Comparison of ENCODE assay signal across 11 mouse cellular contexts in the genomic region with DNA sequence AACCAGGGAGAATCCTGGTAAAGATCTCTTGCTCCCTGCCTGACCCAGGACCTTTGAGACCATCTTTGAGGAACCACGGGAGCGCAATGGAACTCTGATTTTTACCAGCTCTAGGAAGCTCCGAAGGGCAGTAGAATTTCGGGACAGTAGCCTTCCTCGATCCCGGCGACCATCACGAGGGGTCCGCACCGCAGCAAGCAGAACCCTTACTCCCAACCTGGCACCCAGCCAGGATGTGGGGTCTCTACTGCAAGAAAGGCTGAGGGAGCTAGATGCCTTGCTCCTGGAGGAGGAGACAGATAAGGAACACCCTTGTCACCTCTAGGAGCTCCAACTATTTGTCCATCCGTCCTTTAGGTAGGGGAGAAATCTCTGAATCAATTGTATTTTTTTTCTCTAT. TPM values are rescaled to one million over a fixed set of nuclear protein-coding genes. Genes with fewer than 3 reads are reported as not detected.
DNase-seq lines count a peak whose midpoint lies in the region; ATAC-seq lines count a peak whose summit lies in the region.
"Had no signal": no experiment of that assay in that cellular context is flagged by ENCODE, and none has a peak within 500 bp of the region (broad histone marks: within the 10 kb centered on the region; RNA-seq: fewer than 3 reads in every experiment).

No protein-coding gene starts in this region.

- ATAC-seq in cerebellum, adult (ENCODE audit: insufficient number of reproducible peaks, low FRiP score, low TSS enrichment): no peak
- ATAC-seq in kidney, embryonic 15.5 days (replicated peaks; ENCODE audit: low FRiP score): no peak
- ATAC-seq in liver, embryonic 16.5 days (ENCODE audit: low read depth): no peak
- ATAC-seq in midbrain, embryonic 14.5 days (ENCODE audit: low FRiP score, low TSS enrichment): no peak
- ATAC-seq: hindbrain, embryonic 16.5 days had no signal

- H3K36me3 ChIP-seq in kidney, embryonic 15.5 days: peaks cover 48% of the 10 kb centered on the region
- H3K36me3 ChIP-seq in liver, embryonic 16.5 days (ENCODE audit: control insufficient read depth, insufficient read depth): peaks cover 35% of the 10 kb centered on the region
- H3K36me3 ChIP-seq in midbrain, embryonic 14.5 days (ENCODE audit: control insufficient read depth, insufficient read depth, low read length): peaks cover 50% of the 10 kb centered on the region

- H3K9ac ChIP-seq in kidney, embryonic 15.5 days: no peak overlapping the region
- H3K9ac ChIP-seq in liver, embryonic 16.5 days (ENCODE audit: low read depth, low read length): no peak overlapping the region
- no peak overlapping the region for H3K9ac ChIP-seq in midbrain, embryonic 14.5 days (replicated peaks; ENCODE audit: low read length)
- H3K9ac ChIP-seq: stomach, embryonic 15.5 days had no signal

- no peaks in the 10 kb centered on the region for H3K27me3 ChIP-seq in kidney, embryonic 15.5 days
- H3K27me3 ChIP-seq in liver, embryonic 16.5 days (ENCODE audit: control insufficient read depth, insufficient read depth, low read depth, low read length): no peaks in the 10 kb centered on the region
- H3K27me3 ChIP-seq in midbrain, embryonic 14.5 days (ENCODE audit: control insufficient read depth, insufficient read depth, low read length): no peaks in the 10 kb centered on the region
- H3K27me3 ChIP-seq: heart, embryonic 15.5 days; stomach, embryonic 15.5 days had no signal

- H3K4me2 ChIP-seq in kidney, embryonic 15.5 days: no peak overlapping the region
- peak overlapping the region; percentile 77 for H3K4me2 ChIP-seq in liver, embryonic 16.5 days (ENCODE audit: low read depth, low read length)
- no peak overlapping the region for H3K4me2 ChIP-seq in midbrain, embryonic 14.5 days (ENCODE audit: low read length)

- 97% methylated on average over 11 of the region's 11 CpGs for WGBS in kidney, embryonic 15.5 days
- WGBS in liver, embryonic 16.5 days (ENCODE audit: insufficient replicate concordance): 90% methylated on average over 11 of the region's 11 CpGs
- WGBS in midbrain, embryonic 14.5 days: 96% methylated on average over 11 of the region's 11 CpGs

- peak; percentile 61 for DNase-seq in cerebellum, adult 11 months
- peak; percentile 45 for DNase-seq in kidney, postnatal 10 days
- peak; percentile 75 for DNase-seq in cerebellum, adult 9-10 months
- DNase-seq in adrenal gland, adult 8-10 months: no peak
- no peak for DNase-seq in midbrain, embryonic 14.5 days

- peaks cover 39% of the 10 kb centered on the region for H3K4me1 ChIP-seq in kidney, embryonic 15.5 days
- H3K4me1 ChIP-seq in liver, embryonic 16.5 days (ENCODE audit: control insufficient read depth, low read depth, low read length): peaks cover 31% of the 10 kb centered on the region
- peaks cover 32% of the 10 kb centered on the region for H3K4me1 ChIP-seq in midbrain, embryonic 14.5 days (ENCODE audit: control insufficient read depth, insufficient read depth, low read length)

- no peak overlapping the region for H3K4me3 ChIP-seq in kidney, embryonic 15.5 days (replicated peaks)
- no peak overlapping the region for H3K4me3 ChIP-seq in liver, embryonic 16.5 days (ENCODE audit: low read depth, low read length)
- no peak overlapping the region for H3K4me3 ChIP-seq in midbrain, embryonic 14.5 days (replicated peaks; ENCODE audit: low read depth, low read length)

- no peak overlapping the region for H3K27ac ChIP-seq in kidney, embryonic 15.5 days
- H3K27ac ChIP-seq in liver, embryonic 16.5 days (ENCODE audit: low read length): no peak overlapping the region
- no peak overlapping the region for H3K27ac ChIP-seq in midbrain, embryonic 14.5 days (replicated peaks; ENCODE audit: low read depth, low read length)

- H3K9me3 ChIP-seq in kidney, embryonic 15.5 days (replicated peaks): no peaks in the 10 kb centered on the region
- H3K9me3 ChIP-seq in liver, embryonic 16.5 days (replicated peaks; ENCODE audit: control insufficient read depth, low read length): no peaks in the 10 kb centered on the region
- no peaks in the 10 kb centered on the region for H3K9me3 ChIP-seq in midbrain, embryonic 14.5 days (ENCODE audit: control insufficient read depth, low read length)
- H3K9me3 ChIP-seq: heart, embryonic 15.5 days; stomach, embryonic 15.5 days had no signal

RNA-seq across cellular contexts. Expression of gene Fbrs, which starts 2.7 kb away (rescaled TPM):
- 10.2 and 11.9 TPM in 2 replicates for polyA plus RNA-seq in kidney, embryonic 15.5 days (2015; fragmentation: Nextera tagmentation; extraction: Ambion mirVana)
- 4.0 and 4.9 TPM in 2 replicates for polyA plus RNA-seq in liver, embryonic 16.5 days (2015; fragmentation: Nextera tagmentation; extraction: Ambion mirVana)
- 10 to 100 TPM; 64.6 to 98.2 (median 75.6) TPM for total RNA-seq in adrenal gland, adult 8-10 months (2022)
- 14.9 and 17.8 TPM in 2 replicates for polyA plus RNA-seq in midbrain, embryonic 14.5 days (2014; fragmentation: Nextera tagmentation; extraction: Ambion mirVana)

RNA-seq across cellular contexts. Expression of gene Prr14, which starts 16.9 kb away (rescaled TPM):
- polyA plus RNA-seq in kidney, embryonic 15.5 days (2015; fragmentation: Nextera tagmentation; extraction: Ambion mirVana): 36.0 and 47.4 TPM in 2 replicates
- 18.6 and 22.8 TPM in 2 replicates for polyA plus RNA-seq in liver, embryonic 16.5 days (2015; fragmentation: Nextera tagmentation; extraction: Ambion mirVana)
- 10 to 100 TPM; 49.1 to 65.5 (median 58.2) TPM for total RNA-seq in adrenal gland, adult 8-10 months (2022)
- 41.8 and 44.3 TPM in 2 replicates for polyA plus RNA-seq in midbrain, embryonic 14.5 days (2014; fragmentation: Nextera tagmentation; extraction: Ambion mirVana)

RNA-seq across cellular contexts. Expression of gene Zfp689, which starts 27.4 kb away (rescaled TPM):
- polyA plus RNA-seq in kidney, embryonic 15.5 days (2015; fragmentation: Nextera tagmentation; extraction: Ambion mirVana): 8.1 and 8.9 TPM in 2 replicates
- 2.2 and 2.9 TPM in 2 replicates for polyA plus RNA-seq in liver, embryonic 16.5 days (2015; fragmentation: Nextera tagmentation; extraction: Ambion mirVana)
- total RNA-seq in adrenal gland, adult 8-10 months (2022): 1 to 10 TPM; 3.8 to 6.7 (median 4.5) TPM
- 16.1 and 16.6 TPM in 2 replicates for polyA plus RNA-seq in midbrain, embryonic 14.5 days (2014; fragmentation: Nextera tagmentation; extraction: Ambion mirVana)

RNA-seq across cellular contexts. Expression of gene Srcap, which starts 35.4 kb away (rescaled TPM):
- 54.6 and 57.9 TPM in 2 replicates for polyA plus RNA-seq in kidney, embryonic 15.5 days (2015; fragmentation: Nextera tagmentation; extraction: Ambion mirVana)
- polyA plus RNA-seq in liver, embryonic 16.5 days (2015; fragmentation: Nextera tagmentation; extraction: Ambion mirVana): 12.2 and 13.6 TPM in 2 replicates
- total RNA-seq in adrenal gland, adult 8-10 months (2022): 100 to 1,000 TPM; 103 to 156 (median 120) TPM
- polyA plus RNA-seq in midbrain, embryonic 14.5 days (2014; fragmentation: Nextera tagmentation; extraction: Ambion mirVana): 46.1 and 64.3 TPM in 2 replicates

RNA-seq across cellular contexts. Expression of gene Gm42715, which starts 43.0 kb away (rescaled TPM):
- 18.7 and 19.4 TPM in 2 replicates for polyA plus RNA-seq in kidney, embryonic 15.5 days (2015; fragmentation: Nextera tagmentation; extraction: Ambion mirVana)
- polyA plus RNA-seq in liver, embryonic 16.5 days (2015; fragmentation: Nextera tagmentation; extraction: Ambion mirVana): 5.1 and 5.5 TPM in 2 replicates
- total RNA-seq in adrenal gland, adult 8-10 months (2022): 10 to 100 TPM; 21.9 to 28.0 (median 26.2) TPM
- 18.8 and 20.8 TPM in 2 replicates for polyA plus RNA-seq in midbrain, embryonic 14.5 days (2014; fragmentation: Nextera tagmentation; extraction: Ambion mirVana)

Comparison
In these comparisons a context has a peak if more than half of its experiments do, and no peak if none do; other contexts are left out.
1. DNase-seq: peak in cerebellum, adult 11 months (single experiment), kidney, postnatal 10 days (single experiment) and cerebellum, adult 9-10 months (single experiment); none in adrenal gland, adult 8-10 months (single experiment) and midbrain, embryonic 14.5 days (single experiment).